Mouse (Mus musculus) embryonic facial prominence, embryonic 14.5 days (tissue): ENCODE results near the gene Samd15. TPM values are rescaled to one million over a fixed set of nuclear protein-coding genes. Genes with fewer than 3 reads are reported as not detected.

ENCODE experiments used
- ATAC-seq: fragments of 200-750 bp; cut with Nextera tagmentation; 2 replicates; pipeline ENCODE4 v1.8.0; 2017; ENCODE audit warnings: low read depth, moderate number of reproducible peaks, moderate TSS enrichment
- DNase-seq: peaks from one replicate; pipeline ENCODE4 v3.0.0-alpha.2; 2015; ENCODE audit warnings: low spot score
- H3K27ac ChIP-seq: fragments of 300-500 bp; sonication (generic); replicated peaks from 2 replicates; pipeline ENCODE4 v1.5.1; 2014; ENCODE audit warnings: low read depth, mild to moderate bottlenecking, low read length, moderate library complexity
- H3K27me3 ChIP-seq: fragments of 300-500 bp; sonication (generic); replicated peaks from 2 replicates; pipeline ENCODE4 v1.6.1; 2014; ENCODE audit warnings: low read length; ENCODE audit not compliant: control insufficient read depth, insufficient read depth
- H3K36me3 ChIP-seq: fragments of 300-500 bp; sonication (generic); 2 replicates; pipeline ENCODE4 v1.6.1; 2014; ENCODE audit warnings: low read length, mixed read lengths; ENCODE audit not compliant: control insufficient read depth, insufficient read depth
- H3K4me1 ChIP-seq: fragments of 300-500 bp; sonication (generic); 2 replicates; pipeline ENCODE4 v1.6.1; 2014; ENCODE audit warnings: antibody characterized with exemption, low read length; ENCODE audit not compliant: control insufficient read depth, insufficient read depth
- H3K4me2 ChIP-seq: fragments of 300-500 bp; sonication (generic); 2 replicates; pipeline ENCODE4 v1.6.1; 2014; ENCODE audit warnings: low read depth, mild to moderate bottlenecking, low read length, moderate library complexity, mixed read lengths
- H3K4me3 ChIP-seq: fragments of 300-500 bp; sonication (generic); 2 replicates; pipeline ENCODE4 v1.5.1; 2014; ENCODE audit warnings: low read depth, mild to moderate bottlenecking, low read length
- H3K9ac ChIP-seq: fragments of 300-500 bp; sonication (generic); 2 replicates; pipeline ENCODE4 v1.6.1; 2014; ENCODE audit warnings: low read depth, mild to moderate bottlenecking, low read length, moderate library complexity, mixed read lengths
- H3K9me3 ChIP-seq: fragments of 300-500 bp; sonication (generic); 2 replicates; pipeline ENCODE4 v1.6.1; 2016; ENCODE audit warnings: low read length; ENCODE audit not compliant: control insufficient read depth
- WGBS: fragments of 180-500 bp; shearing (Covaris S2); extraction: QIAGEN DNeasy Blood & Tissue Kit; methylation state at CpG from one replicate; pipeline ENCODE4 v1.1.7; 2014; 5-methylcytosine and 5-hydroxymethylcytosine counted together
- polyA plus RNA-seq: library from polyadenylated mRNA; unstranded; fragments of >200 nt; fragmentation: Nextera tagmentation; extraction: Ambion mirVana; gene quantifications from 2 replicates; pipeline ENCODE4 v1.2.1, GENCODE M21; 2014

The Samd15 gene
- polyA plus RNA-seq, 1 experiment from 2014 or later, result 1.2 TPM

GRCm38 (mm10) chr12:87250161-87250560, 50.6 kb downstream of the Samd15 start:
- DNase-seq (no peak), ATAC-seq (no peak)
- Histone ChIP-seq H3K27me3 (no peaks in the 10 kb centered on the region), H3K9me3 (no peaks in the 10 kb centered on the region), H3K4me2 (no peak overlapping the region), H3K27ac (no peak overlapping the region), H3K9ac (no peak overlapping the region), H3K4me1 (no peaks in the 10 kb centered on the region), H3K4me3 (no peak overlapping the region), H3K36me3 (peaks cover 90% of the 10 kb centered on the region)
- WGBS, result 88% methylated on average over 6 of the region's 6 CpGs

GRCm38 (mm10) chr12:87253878-87254277, 54.4 kb downstream of the Samd15 start:
- Histone ChIP-seq H3K4me3 (no peak overlapping the region), H3K36me3 (peaks cover 96% of the 10 kb centered on the region), H3K9ac (no peak overlapping the region), H3K9me3 (no peaks in the 10 kb centered on the region), H3K4me2 (no peak overlapping the region), H3K27ac (no peak overlapping the region), H3K27me3 (no peaks in the 10 kb centered on the region), H3K4me1 (no peaks in the 10 kb centered on the region)
- DNase-seq, result no peak
- 93% methylated on average over 6 of the region's 6 CpGs for WGBS
- ATAC-seq, result no peak

- Histone ChIP-seq H3K4me1 (no peaks in the 10 kb centered on the region), H3K27me3 (no peaks in the 10 kb centered on the region), H3K4me3 (no peak overlapping the region), H3K36me3 (peaks cover 91% of the 10 kb centered on the region), H3K9me3 (no peaks in the 10 kb centered on the region), H3K4me2 (no peak overlapping the region), H3K27ac (no peak overlapping the region), H3K9ac (no peak overlapping the region)
- ATAC-seq, result no peak
- 94% methylated on average over 5 of the region's 5 CpGs for WGBS
- no peak for DNase-seq
Measured at GRCm38 (mm10) chr12:87256629-87257028, 57.1 kb downstream of the Samd15 start.

- H3K4me3 ChIP-seq, result no peak overlapping the region
- DNase-seq (no peak), ATAC-seq (no peak)
- no peaks in the 10 kb centered on the region for H3K27me3 ChIP-seq
- H3K4me1 ChIP-seq, result peaks cover 8% of the 10 kb centered on the region; the same call in 1 of the 2 replicates
- whole genome bisulfite sequencing, result 96% methylated on average over 8 of the region's 8 CpGs
- no peak overlapping the region for H3K27ac ChIP-seq
- peaks cover 72% of the 10 kb centered on the region for H3K36me3 ChIP-seq
- H3K9ac ChIP-seq, result no peak overlapping the region
- no peaks in the 10 kb centered on the region for H3K9me3 ChIP-seq
- H3K4me2 ChIP-seq, result no peak overlapping the region
Measured at GRCm38 (mm10) chr12:87260562-87260961, 61.0 kb downstream of the Samd15 start.

Other genes with a start within 250 kb of the Samd15 start
- 2.3 and 3.2 TPM in 2 replicates for gene Zdhhc22, start 209.3 kb upstream of the Samd15 start, polyA plus RNA-seq
- gene Tmem63c, start 178.4 kb upstream of the Samd15 start, polyA plus RNA-seq, result 0.74 and 1.4 TPM in 2 replicates
- 0.24 and 0.33 TPM in 2 replicates for gene Ngb, start 97.2 kb upstream of the Samd15 start, polyA plus RNA-seq
- 34.3 and 34.7 TPM in 2 replicates for gene Gstz1, start 52.6 kb upstream of the Samd15 start, polyA plus RNA-seq
- 18.5 and 21.3 TPM in 2 replicates for gene Pomt2, start 51.8 kb upstream of the Samd15 start, polyA plus RNA-seq
- 3.8 and 4.2 TPM in 2 replicates for gene Tmed8, start 731 bp downstream of the Samd15 start, polyA plus RNA-seq
- 0.37 and 0.72 TPM in 2 replicates for gene Noxred1, start 39.0 kb downstream of the Samd15 start, polyA plus RNA-seq
- gene Vipas39, start 66.5 kb downstream of the Samd15 start, polyA plus RNA-seq, result 35.1 and 45.5 TPM in 2 replicates
- 182 and 187 TPM in 2 replicates for gene Ahsa1, start 66.8 kb downstream of the Samd15 start, polyA plus RNA-seq
- gene Ism2, start 100.0 kb downstream of the Samd15 start, polyA plus RNA-seq, result 0.75 and 0.92 TPM in 2 replicates
- gene Sptlc2, start 188.6 kb downstream of the Samd15 start, polyA plus RNA-seq, result 73.3 and 77.1 TPM in 2 replicates
- gene Slirp, start 244.2 kb downstream of the Samd15 start, polyA plus RNA-seq, result 282 and 304 TPM in 2 replicates
- gene Alkbh1, start 244.3 kb downstream of the Samd15 start, polyA plus RNA-seq, result 36.7 and 39.4 TPM in 2 replicates